Mouse (Mus musculus): ENCODE data around the gene Olfr1282. TPM values are rescaled to one million over a fixed set of nuclear protein-coding genes. Genes with fewer than 3 reads are reported as not detected.
"Not testable (repeated sequence)": the region's sequence is repeated elsewhere in the genome, so short reads cannot be mapped to it uniquely, and the experiment has no call there.

Olfr1282 gene
- polyA plus RNA-seq (2015; fragmentation: Nextera tagmentation; extraction: Ambion mirVana), result not detected in 2 replicates

DNA sequence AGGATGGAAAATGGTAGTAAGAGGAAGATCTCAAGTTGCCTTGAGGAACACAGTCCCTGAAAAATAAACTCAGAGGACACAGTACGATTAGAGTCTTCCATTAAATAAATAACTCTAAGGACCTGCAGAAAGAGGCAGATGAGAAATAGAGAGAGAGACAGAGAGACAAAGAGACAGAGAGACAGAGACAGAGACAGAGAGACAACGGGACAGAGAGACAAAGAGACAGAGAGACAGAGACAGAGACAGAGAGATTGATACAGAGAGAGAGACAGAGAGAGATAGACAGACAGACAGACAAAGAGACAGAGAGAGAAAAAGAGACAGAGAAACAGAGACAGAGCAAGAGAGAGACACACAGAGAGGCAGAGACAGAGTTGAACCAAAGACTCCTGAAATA, at the start of gene Olfr1282:
Gene Olfr1282 (minus strand): TSS at position 101 of the 400 bp plus-strand sequence.
- no peak for DNase-seq (ENCODE audit: low spot score)

DNA sequence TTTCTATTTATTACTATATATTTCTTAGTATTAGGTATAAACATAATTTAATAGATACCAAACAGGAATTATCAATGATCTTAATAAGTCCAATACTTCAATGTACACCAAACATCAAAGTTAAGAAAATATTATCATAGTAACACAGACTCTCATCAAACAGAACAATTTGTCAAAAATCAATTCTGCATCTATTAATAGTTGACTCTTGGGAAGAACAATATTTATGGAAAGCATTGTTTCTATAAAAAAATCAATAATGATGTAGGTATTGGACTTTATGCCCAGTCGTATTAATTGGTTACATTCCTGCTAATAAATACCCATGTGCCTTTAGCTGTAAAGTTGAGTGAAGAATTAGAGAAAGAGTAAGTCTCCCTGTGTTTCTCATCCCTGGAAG, 39.3 kb upstream of the Olfr1282 start, which contains the start of gene Olfr1284:
Gene Olfr1284 (plus strand): TSS at position 301 of the 400 bp plus-strand sequence.
- DNase-seq (ENCODE audit: low spot score), result no peak

- no peak for DNase-seq (ENCODE audit: low spot score)
Observed at GRCm38 (mm10) chr2:111366490-111366889, 30.6 kb upstream of the Olfr1282 start, which contains the start of gene Olfr1283. Olfr1283 (plus strand) TSS chr2:111366790.

DNA sequence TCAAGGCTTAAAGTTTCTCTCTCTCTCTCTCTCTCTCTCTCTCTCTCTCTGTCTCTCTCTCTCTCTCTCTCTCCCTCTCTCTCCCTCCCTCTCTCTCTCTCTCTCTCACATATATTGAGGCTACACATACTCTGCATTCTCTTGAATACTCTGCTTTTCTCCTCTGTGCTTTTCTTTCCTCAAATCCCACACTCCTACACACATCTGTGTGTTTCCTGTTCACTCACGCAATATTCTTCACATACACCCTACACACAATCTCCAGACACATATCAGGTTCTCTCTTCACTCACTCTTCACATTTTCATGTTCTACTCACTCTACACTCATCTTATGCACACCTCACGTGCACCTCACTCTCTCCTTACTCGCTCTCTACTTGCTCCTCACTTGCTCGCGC, 2.2 kb downstream of the Olfr1282 start:
- DNase-seq (ENCODE audit: low spot score), result not testable (repeated sequence)

GRCm38 (mm10) chr2:111326220-111326619, 9.7 kb downstream of the Olfr1282 start, which contains the start of gene Olfr1281:
Olfr1281 (plus strand) TSS chr2:111326520.
- DNase-seq (ENCODE audit: low spot score), result no peak

DNA sequence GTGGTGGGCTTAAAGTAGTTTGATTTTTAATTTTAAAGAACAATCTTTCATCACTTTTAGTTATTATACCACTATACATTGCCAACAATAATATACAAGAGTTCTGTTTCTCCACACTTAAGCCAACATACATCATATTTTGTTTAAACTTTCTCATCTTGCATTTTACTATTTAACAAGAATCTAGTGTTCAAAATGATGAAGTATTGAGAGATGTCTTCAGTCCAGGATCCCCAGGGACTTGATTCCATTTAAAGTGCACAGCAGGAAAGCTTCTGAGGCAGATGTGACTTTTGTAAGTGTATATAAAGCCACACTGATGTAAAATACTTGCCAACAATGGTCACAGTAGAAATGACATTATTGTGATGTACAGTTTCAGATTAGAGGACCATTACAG, 22.2 kb downstream of the Olfr1282 start, which contains the start of gene Olfr1280:
Gene Olfr1280 (plus strand): TSS at position 301 of the 400 bp plus-strand sequence.
- no peak for DNase-seq (ENCODE audit: low spot score)

GRCm38 (mm10) chr2:111300374-111300773, 35.5 kb downstream of the Olfr1282 start, which contains the start of gene Olfr1279:
Olfr1279 (plus strand) TSS chr2:111300635.
- DNase-seq (ENCODE audit: low spot score), result no peak

DNA sequence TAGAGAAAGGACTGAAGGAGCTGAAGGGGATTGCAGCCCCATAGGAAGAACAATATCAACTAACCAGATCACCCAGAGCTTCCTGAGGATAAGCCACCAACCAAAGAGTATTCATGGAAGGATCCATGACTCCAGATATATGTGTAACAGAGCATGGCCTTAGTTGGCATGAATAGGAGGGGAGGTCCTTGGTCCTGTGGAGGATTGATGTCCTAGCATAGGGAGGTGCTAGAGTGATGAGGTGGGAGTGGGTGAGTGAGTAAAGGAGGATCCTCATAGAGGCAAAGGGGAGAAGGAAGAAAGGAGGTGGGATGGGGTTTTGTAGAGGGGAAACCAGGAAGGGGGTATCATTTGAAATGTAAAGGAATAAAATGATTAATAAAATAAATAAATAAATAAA, 37.3 kb downstream of the Olfr1282 start:
- no peak for DNase-seq (ENCODE audit: low spot score)

DNA sequence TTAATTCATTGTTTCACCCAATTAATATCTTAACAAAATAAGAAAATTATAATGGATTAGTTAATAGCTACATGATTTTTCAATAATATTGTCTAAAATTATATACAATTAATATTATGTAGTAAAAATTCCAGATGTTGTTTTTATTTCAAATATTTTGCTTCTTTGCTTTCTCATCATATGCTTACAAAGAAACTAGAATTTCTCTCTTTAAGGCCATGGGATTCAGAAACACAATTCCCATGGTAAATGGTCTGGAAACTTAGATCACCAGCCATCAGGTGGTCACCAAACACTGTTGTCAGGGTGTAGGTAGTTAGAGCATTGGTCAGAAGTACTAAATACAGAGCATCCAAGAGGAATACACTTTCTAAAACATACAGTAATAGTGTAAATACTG, 46.0 kb downstream of the Olfr1282 start, which contains the start of gene Olfr1278:
Gene Olfr1278 (plus strand): TSS at position 301 of the 400 bp plus-strand sequence.
- DNase-seq (ENCODE audit: low spot score), result no peak

Other genes starting within 250 kb of the Olfr1282 start
- not detected in 2 replicates for gene Gm13941, start 230.1 kb downstream of the Olfr1282 start, polyA plus RNA-seq (2015; fragmentation: Nextera tagmentation; extraction: Ambion mirVana)
- gene Gm15130, start 183.1 kb downstream of the Olfr1282 start, polyA plus RNA-seq (2015; fragmentation: Nextera tagmentation; extraction: Ambion mirVana), result not detected in 2 replicates
- not detected in 2 replicates for gene 4930430A15Rik, start 106.5 kb downstream of the Olfr1282 start, polyA plus RNA-seq (2015; fragmentation: Nextera tagmentation; extraction: Ambion mirVana)
- not detected in 2 replicates for gene Olfr1275, start 100.8 kb downstream of the Olfr1282 start, polyA plus RNA-seq (2015; fragmentation: Nextera tagmentation; extraction: Ambion mirVana)
- not detected in 2 replicates for gene Olfr1276, start 81.6 kb downstream of the Olfr1282 start, polyA plus RNA-seq (2015; fragmentation: Nextera tagmentation; extraction: Ambion mirVana)
- gene Olfr1277, start 62.0 kb downstream of the Olfr1282 start, polyA plus RNA-seq (2015; fragmentation: Nextera tagmentation; extraction: Ambion mirVana), result not detected in 2 replicates
- not detected in 2 replicates for gene Olfr1278, start 45.9 kb downstream of the Olfr1282 start, polyA plus RNA-seq (2015; fragmentation: Nextera tagmentation; extraction: Ambion mirVana)
- gene Olfr1279, start 35.4 kb downstream of the Olfr1282 start, polyA plus RNA-seq (2015; fragmentation: Nextera tagmentation; extraction: Ambion mirVana), result not detected in 2 replicates
- gene Olfr1280, start 22.1 kb downstream of the Olfr1282 start, polyA plus RNA-seq (2015; fragmentation: Nextera tagmentation; extraction: Ambion mirVana), result not detected in 2 replicates
- gene Olfr1281, start 9.6 kb downstream of the Olfr1282 start, polyA plus RNA-seq (2015; fragmentation: Nextera tagmentation; extraction: Ambion mirVana), result not detected in 2 replicates
- gene Olfr1283, start 30.7 kb upstream of the Olfr1282 start, polyA plus RNA-seq (2015; fragmentation: Nextera tagmentation; extraction: Ambion mirVana), result not detected in 2 replicates
- gene Olfr1284, start 39.4 kb upstream of the Olfr1282 start, polyA plus RNA-seq (2015; fragmentation: Nextera tagmentation; extraction: Ambion mirVana), result not detected in 2 replicates
- gene Olfr1286, start 87.0 kb upstream of the Olfr1282 start, polyA plus RNA-seq (2015; fragmentation: Nextera tagmentation; extraction: Ambion mirVana), result not detected in 2 replicates
- gene Olfr1287, start 113.1 kb upstream of the Olfr1282 start, polyA plus RNA-seq (2015; fragmentation: Nextera tagmentation; extraction: Ambion mirVana), result not detected in 2 replicates
- not detected in 2 replicates for gene Olfr1288, start 138.0 kb upstream of the Olfr1282 start, polyA plus RNA-seq (2015; fragmentation: Nextera tagmentation; extraction: Ambion mirVana)
- gene Olfr1289, start 144.7 kb upstream of the Olfr1282 start, polyA plus RNA-seq (2015; fragmentation: Nextera tagmentation; extraction: Ambion mirVana), result not detected in 2 replicates
- not detected in 2 replicates for gene Olfr1290, start 157.8 kb upstream of the Olfr1282 start, polyA plus RNA-seq (2015; fragmentation: Nextera tagmentation; extraction: Ambion mirVana)
- gene Olfr1291-ps1, start 161.1 kb upstream of the Olfr1282 start, polyA plus RNA-seq (2015; fragmentation: Nextera tagmentation; extraction: Ambion mirVana), result not detected in 2 replicates
- not detected in 2 replicates for gene Olfr1293-ps, start 189.1 kb upstream of the Olfr1282 start, polyA plus RNA-seq (2015; fragmentation: Nextera tagmentation; extraction: Ambion mirVana)
- gene Olfr1294, start 204.2 kb upstream of the Olfr1282 start, polyA plus RNA-seq (2015; fragmentation: Nextera tagmentation; extraction: Ambion mirVana), result not detected in 2 replicates
- not detected in 2 replicates for gene Olfr1295, start 233.6 kb upstream of the Olfr1282 start, polyA plus RNA-seq (2015; fragmentation: Nextera tagmentation; extraction: Ambion mirVana)